Mouse (Mus musculus) liver, adult 2 months (tissue): ENCODE results near the gene Sprr2a2. TPM values are rescaled to one million over a fixed set of nuclear protein-coding genes. Genes with fewer than 3 reads are reported as not detected.
"Not testable (repeated sequence)": the region's sequence is repeated elsewhere in the genome, so short reads cannot be mapped to it uniquely, and the experiment has no call there.

Source experiments
- DNase-seq: peaks from one replicate; pipeline ENCODE4 v3.0.0-alpha.2; 2011; ENCODE audit warnings: low read depth, low spot score; ENCODE audit errors: extremely low read depth
- H3K27ac ChIP-seq: fragments of 200-500 bp; replicated peaks from 2 replicates; pipeline ENCODE4 v1.5.1; 2012; ENCODE audit warnings: low read depth, mild to moderate bottlenecking, control low read depth, inconsistent platforms, low read length; ENCODE audit not compliant: insufficient read depth
- H3K27me3 ChIP-seq: fragments of 200-500 bp; 2 replicates; pipeline ENCODE4 v1.6.1; 2012; ENCODE audit warnings: mild to moderate bottlenecking, moderate library complexity, low read length, inconsistent platforms; ENCODE audit not compliant: control insufficient read depth, insufficient read depth
- H3K36me3 ChIP-seq: fragments of 200-500 bp; 2 replicates; pipeline ENCODE4 v1.6.1; 2012; ENCODE audit warnings: low read length, inconsistent platforms; ENCODE audit not compliant: control insufficient read depth, insufficient read depth
- H3K4me1 ChIP-seq: fragments of 200-500 bp; 2 replicates; pipeline ENCODE4 v1.6.1; 2011; ENCODE audit warnings: low read length; ENCODE audit not compliant: control insufficient read depth, insufficient read depth
- H3K4me3 ChIP-seq: fragments of 200-500 bp; 2 replicates; pipeline ENCODE4 v1.5.1; 2011; ENCODE audit warnings: low read depth, mild to moderate bottlenecking, control low read depth, low read length, moderate library complexity; ENCODE audit not compliant: insufficient read depth
- H3K79me2 ChIP-seq: fragments of 200-500 bp; 2 replicates; pipeline ENCODE4 v1.6.1; 2012; ENCODE audit warnings: inconsistent platforms, mild to moderate bottlenecking, low read length, moderate library complexity; ENCODE audit not compliant: control insufficient read depth, insufficient read depth
- H3K9ac ChIP-seq: fragments of 200-500 bp; 2 replicates; pipeline ENCODE4 v1.6.1; 2012; ENCODE audit warnings: low read depth, mild to moderate bottlenecking, control low read depth, inconsistent platforms, low read length
- whole genome bisulfite sequencing: fragments of 180-500 bp; shearing (Covaris S2); methylation state at CpG from one replicate; pipeline ENCODE4 v1.1.7; 2018; 5-methylcytosine and 5-hydroxymethylcytosine counted together
- polyA plus RNA-seq: library from polyadenylated mRNA; depleted of rRNA; stranded (reverse); fragments of >200 nt; gene quantifications from 2 replicates; pipeline ENCODE4 v1.2.3, GENCODE M21; 2012; rRNA removed
- total RNA-seq: library from RNA; depleted of rRNA; stranded (reverse); fragments of >200 nt; gene quantifications from 2 replicates; pipeline ENCODE4 v1.2.3, GENCODE M21; 2014; rRNA removed

Gene Sprr2a2
- total and polyA plus RNA-seq, 2 experiments = 12.2 TPM; not detected in 1

GRCm38 (mm10) chr3:92288489-92288888, 72.8 kb downstream of the Sprr2a2 start:
- not testable (repeated sequence) for H3K79me2 ChIP-seq, DNase-seq, H3K36me3 ChIP-seq, H3K4me3 ChIP-seq, H3K4me1 ChIP-seq, H3K9ac ChIP-seq, H3K27me3 ChIP-seq, H3K27ac ChIP-seq
- 92% methylated on average over 6 of the region's 6 CpGs for WGBS

Other genes starting within 250 kb of the Sprr2a2 start
- not detected in 2 replicates for gene Pglyrp3, start 201.3 kb upstream of the Sprr2a2 start, total RNA-seq
- not detected in 2 replicates for gene Pglyrp3, start 201.3 kb upstream of the Sprr2a2 start, polyA plus RNA-seq
- gene Lor, start 132.8 kb upstream of the Sprr2a2 start, total RNA-seq = 0.09 and 0.13 TPM in 2 replicates
- 0.27 and 0.33 TPM in 2 replicates for gene Lor, start 132.8 kb upstream of the Sprr2a2 start, polyA plus RNA-seq
- not detected in 2 replicates for gene Prr9, start 92.0 kb upstream of the Sprr2a2 start, total RNA-seq
- not detected in 2 replicates for gene Prr9, start 92.0 kb upstream of the Sprr2a2 start, polyA plus RNA-seq
- gene Lelp1, start 73.2 kb upstream of the Sprr2a2 start, total RNA-seq = not detected in 2 replicates
- gene Lelp1, start 73.2 kb upstream of the Sprr2a2 start, polyA plus RNA-seq = 0.15 TPM in 1 of 2 replicates, not detected in the other
- not detected in 2 replicates for gene Sprr2a1, start 121 bp upstream of the Sprr2a2 start, total RNA-seq
- gene Sprr2a1, start 121 bp upstream of the Sprr2a2 start, polyA plus RNA-seq = 0.06 TPM in 1 of 2 replicates, not detected in the other
- gene Sprr2a3, start 69.5 kb downstream of the Sprr2a2 start, total RNA-seq = not detected in 2 replicates
- 0.39 TPM in 1 of 2 replicates, not detected in the other for gene Sprr2a3, start 69.5 kb downstream of the Sprr2a2 start, polyA plus RNA-seq
- not detected in 2 replicates for gene Sprr2b, start 100.7 kb downstream of the Sprr2a2 start, total RNA-seq
- gene Sprr2b, start 100.7 kb downstream of the Sprr2a2 start, polyA plus RNA-seq = not detected in 2 replicates
- not detected in 2 replicates for gene Sprr2d, start 123.2 kb downstream of the Sprr2a2 start, total RNA-seq
- not detected in 2 replicates for gene Sprr2d, start 123.2 kb downstream of the Sprr2a2 start, polyA plus RNA-seq
- gene Sprr2e, start 136.2 kb downstream of the Sprr2a2 start, total RNA-seq = not detected in 2 replicates
- not detected in 2 replicates for gene Sprr2e, start 136.2 kb downstream of the Sprr2a2 start, polyA plus RNA-seq
- not detected in 2 replicates for gene Sprr2f, start 149.3 kb downstream of the Sprr2a2 start, total RNA-seq
- not detected in 2 replicates for gene Sprr2f, start 149.3 kb downstream of the Sprr2a2 start, polyA plus RNA-seq
- not detected in 2 replicates for gene Sprr2h, start 169.8 kb downstream of the Sprr2a2 start, total RNA-seq
- gene Sprr2h, start 169.8 kb downstream of the Sprr2a2 start, polyA plus RNA-seq = not detected in 2 replicates
- not detected in 2 replicates for gene Sprr2i, start 192.1 kb downstream of the Sprr2a2 start, total RNA-seq
- not detected in 2 replicates for gene Sprr2i, start 192.1 kb downstream of the Sprr2a2 start, polyA plus RNA-seq
- not detected in 2 replicates for gene Sprr2j-ps, start 202.2 kb downstream of the Sprr2a2 start, total RNA-seq
- gene Sprr2j-ps, start 202.2 kb downstream of the Sprr2a2 start, polyA plus RNA-seq = not detected in 2 replicates
- 1.6 and 1.7 TPM in 2 replicates for gene Gm9774, start 213.5 kb downstream of the Sprr2a2 start, total RNA-seq
- gene Gm9774, start 213.5 kb downstream of the Sprr2a2 start, polyA plus RNA-seq = 4.2 and 5.0 TPM in 2 replicates
- gene Sprr2k, start 216.7 kb downstream of the Sprr2a2 start, total RNA-seq = not detected in 2 replicates
- gene Sprr2k, start 216.7 kb downstream of the Sprr2a2 start, polyA plus RNA-seq = not detected in 2 replicates
- gene Sprr1b, start 222.9 kb downstream of the Sprr2a2 start, total RNA-seq = not detected in 2 replicates
- gene Sprr1b, start 222.9 kb downstream of the Sprr2a2 start, polyA plus RNA-seq = not detected in 2 replicates
- gene Sprr3, start 242.8 kb downstream of the Sprr2a2 start, total RNA-seq = not detected in 2 replicates
- gene Sprr3, start 242.8 kb downstream of the Sprr2a2 start, polyA plus RNA-seq = not detected in 2 replicates